Mouse (Mus musculus) liver, adult 2 months (tissue): ENCODE measurements around the gene B830017H08Rik.

Experiments
- CTCF ChIP-seq: fragments of 200-500 bp; IDR thresholded peaks from 2 replicates; pipeline ENCODE4 v1.5.1; 2011; ENCODE audit warnings: low read depth, low read length, control low read depth
- POLR2A ChIP-seq: fragments of 200-500 bp; IDR thresholded peaks from 2 replicates; pipeline ENCODE4 v1.6.1; 2011; ENCODE audit warnings: low read length, control low read depth; ENCODE audit not compliant: insufficient read depth; ENCODE audit errors: extremely low read depth

DNA sequence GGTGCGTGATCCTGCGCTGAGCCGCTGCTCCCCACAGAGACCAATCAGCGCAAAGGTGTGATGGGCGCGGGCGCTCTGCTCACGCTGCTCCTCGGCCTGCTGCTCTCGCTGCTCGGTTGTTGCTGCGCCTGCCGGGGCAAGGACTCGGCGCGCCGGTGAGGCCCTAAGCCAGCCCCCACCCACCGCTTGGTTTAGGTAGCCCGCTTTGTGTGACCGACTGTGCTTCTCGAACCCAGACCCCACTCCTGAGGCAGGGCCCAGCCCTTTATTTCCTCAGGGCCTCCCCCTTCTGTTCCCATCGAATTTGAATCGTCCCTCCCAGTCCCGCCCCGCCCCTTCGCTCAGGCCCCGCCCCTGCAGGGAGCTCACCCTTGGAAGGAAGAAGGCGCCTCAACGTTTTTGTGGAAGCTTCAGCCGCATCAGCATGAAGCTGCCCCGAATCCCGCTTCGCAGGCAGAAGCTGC is 28.4 kb upstream of the B830017H08Rik start:
- TF ChIP-seq POLR2A (no peak), CTCF (no peak)
